18 mouse cellular contexts compared by ENCODE assay signal in genomic region chr2:30688402-30688801, GRCm38 (mm10).
DNase-seq lines count a peak whose midpoint lies in the region; ATAC-seq and TF ChIP-seq lines count a peak whose summit lies in the region.
"Had no signal": no experiment of that assay in that cellular context is flagged by ENCODE, and none has a peak within 500 bp of the region (broad histone marks: within the 10 kb centered on the region; RNA-seq: fewer than 3 reads in every experiment).

No protein-coding gene starts in this region.

- no peak for TF ChIP-seq CTCF in layer of hippocampus, adult 2 months (conservative IDR thresholded peaks at IDR 0.05)

- H3K9ac ChIP-seq in embryonic facial prominence, embryonic 13.5 days, result no peak overlapping the region
- H3K9ac ChIP-seq: liver, embryonic 13.5 days had no signal

- peaks cover 71% of the 10 kb centered on the region for H3K4me1 ChIP-seq in embryonic facial prominence, embryonic 13.5 days
- H3K4me1 ChIP-seq in limb, embryonic 10.5 days, result peaks cover 74% of the 10 kb centered on the region

- H3K27me3 ChIP-seq in embryonic facial prominence, embryonic 13.5 days, result no peaks in the 10 kb centered on the region
- H3K27me3 ChIP-seq in limb, embryonic 10.5 days (ENCODE audit: low read depth, poor library complexity, severe bottlenecking), result no peaks in the 10 kb centered on the region
- H3K27me3 ChIP-seq: heart, embryonic 12.5 days had no signal

- no peak overlapping the region for H3K4me2 ChIP-seq in embryonic facial prominence, embryonic 13.5 days
- H3K4me2 ChIP-seq: heart, embryonic 12.5 days; liver, embryonic 13.5 days had no signal

- peak; percentile 37 for DNase-seq in cerebellum, adult 9-11 months
- no peak for DNase-seq in cerebellum, adult 8-10 months
- no peak for DNase-seq in layer of hippocampus, adult 2 months (ENCODE audit: low spot score in 2 of 2)
- no peak for DNase-seq in layer of hippocampus, adult 8-10 months (ENCODE audit: low spot score in 2 of 2)
- DNase-seq in limb, embryonic 10.5 days (ENCODE audit: low spot score), result no peak
- DNase-seq in urinary bladder, postnatal 10 days (ENCODE audit: low spot score), result no peak
- DNase-seq in ovary, adult 18-20 months (ENCODE audit: low spot score), result no peak
- DNase-seq: adrenal gland, postnatal 14 days; cerebellum, postnatal 10 days; gastrocnemius, postnatal 36 days; kidney, adult 11 months; kidney, postnatal 14 days; liver, embryonic 13.5 days; lung, postnatal 4 days; spleen, adult 18-20 months; thymus, postnatal 14 days had no signal

- 75% methylated on average over 4 of the region's 4 CpGs for WGBS in embryonic facial prominence, embryonic 13.5 days
- 84% methylated on average over 4 of the region's 4 CpGs for WGBS in limb, embryonic 10.5 days

- no peak overlapping the region for H3K4me3 ChIP-seq in layer of hippocampus, adult 2 months
- no peak overlapping the region for H3K4me3 ChIP-seq in embryonic facial prominence, embryonic 13.5 days
- no peak overlapping the region for H3K4me3 ChIP-seq in limb, embryonic 10.5 days
- H3K4me3 ChIP-seq: heart, embryonic 12.5 days; liver, embryonic 13.5 days had no signal

- no peak for ATAC-seq in embryonic facial prominence, embryonic 13.5 days (ENCODE audit: insufficient number of reproducible peaks, insufficient read depth, low FRiP score, low TSS enrichment, low read depth)

- H3K36me3 ChIP-seq in embryonic facial prominence, embryonic 13.5 days, result no peaks in the 10 kb centered on the region
- no peaks in the 10 kb centered on the region for H3K36me3 ChIP-seq in limb, embryonic 10.5 days
- H3K36me3 ChIP-seq: heart, embryonic 12.5 days; liver, embryonic 13.5 days had no signal

- 0 out of 2 replicates have a peak overlapping the region, but pooled peaks have one; percentile 43 for H3K27ac ChIP-seq in layer of hippocampus, adult 2 months
- H3K27ac ChIP-seq in embryonic facial prominence, embryonic 13.5 days, result peak overlapping the region; percentile 96
- H3K27ac ChIP-seq in limb, embryonic 10.5 days, result peak overlapping the region; percentile 84
- H3K27ac ChIP-seq: liver, embryonic 13.5 days had no signal

- no peaks in the 10 kb centered on the region for H3K9me3 ChIP-seq in embryonic facial prominence, embryonic 13.5 days
- no peaks in the 10 kb centered on the region for H3K9me3 ChIP-seq in limb, embryonic 10.5 days (replicated peaks)
- H3K9me3 ChIP-seq: heart, embryonic 12.5 days; liver, embryonic 13.5 days had no signal

Comparison
In these comparisons a context has a peak if more than half of its experiments do, and no peak if none do; other contexts are left out.
1. H3K27ac ChIP-seq: peak in every context shown above with its lines; median percentile 96 in embryonic facial prominence, embryonic 13.5 days; 84 in limb, embryonic 10.5 days; 43 in layer of hippocampus, adult 2 months.